Mouse (Mus musculus) ovary, postnatal 36 days (tissue): ENCODE data around the gene Nr1h4.

Experiments
- DNase-seq: peaks from one replicate; pipeline ENCODE4 v3.0.0; 2022; ENCODE audit warnings: low spot score, mixed read lengths

Nr1h4 gene

GRCm38 (mm10) chr10:89481638-89482037, 51.7 kb downstream of the Nr1h4 start:
- no peak for DNase-seq

- no peak for DNase-seq
Observed at GRCm38 (mm10) chr10:89478766-89479165, 54.6 kb downstream of the Nr1h4 start.

GRCm38 (mm10) chr10:89470596-89471353, 62.6 kb downstream of the Nr1h4 start:
- DNase-seq: no peak

GRCm38 (mm10) chr10:89464760-89465405, 68.5 kb downstream of the Nr1h4 start:
- DNase-seq: no peak

GRCm38 (mm10) chr10:89462890-89463289, 70.5 kb downstream of the Nr1h4 start:
- DNase-seq: no peak

GRCm38 (mm10) chr10:89461856-89462507, 71.4 kb downstream of the Nr1h4 start:
- DNase-seq: peak; percentile 39

GRCm38 (mm10) chr10:89460972-89461371, 72.4 kb downstream of the Nr1h4 start:
- no peak for DNase-seq

- no peak for DNase-seq
Observed at GRCm38 (mm10) chr10:89458770-89459169, 74.6 kb downstream of the Nr1h4 start.

- DNase-seq: no peak
Observed at GRCm38 (mm10) chr10:89453794-89454193, 79.6 kb downstream of the Nr1h4 start.

GRCm38 (mm10) chr10:89453068-89453641, 80.2 kb downstream of the Nr1h4 start:
- DNase-seq: no peak

- peak; percentile 45 for DNase-seq
Observed at GRCm38 (mm10) chr10:89450411-89450810, 83.0 kb downstream of the Nr1h4 start.

- DNase-seq: no peak
Observed at GRCm38 (mm10) chr10:89444381-89444780, 89.0 kb downstream of the Nr1h4 start.

GRCm38 (mm10) chr10:89443623-89444151, 89.7 kb downstream of the Nr1h4 start, which contains the start of gene Gas2l3:
TSS of gene Gas2l3 (minus strand) at chr10:89443967.
- DNase-seq: peak; percentile 86

GRCm38 (mm10) chr10:89443115-89443622, 90.2 kb downstream of the Nr1h4 start:
- no peak for DNase-seq

GRCm38 (mm10) chr10:89442640-89443039, 90.7 kb downstream of the Nr1h4 start:
- DNase-seq: no peak

GRCm38 (mm10) chr10:89441961-89442360, 91.4 kb downstream of the Nr1h4 start:
- no peak for DNase-seq

- no peak for DNase-seq
Observed at GRCm38 (mm10) chr10:89439380-89439779, 94.0 kb downstream of the Nr1h4 start.

- peak; percentile 30 for DNase-seq
Observed at GRCm38 (mm10) chr10:89437996-89438395, 95.4 kb downstream of the Nr1h4 start.

GRCm38 (mm10) chr10:89437472-89437871, 95.9 kb downstream of the Nr1h4 start:
- DNase-seq: no peak

- DNase-seq: no peak
Observed at GRCm38 (mm10) chr10:89435920-89436319, 97.5 kb downstream of the Nr1h4 start.

GRCm38 (mm10) chr10:89435413-89435812, 98.0 kb downstream of the Nr1h4 start:
- DNase-seq: no peak
